Mouse (Mus musculus) ES-E14 (cell line): ENCODE measurements around the gene Cptp.

Experiments used
- HCFC1 ChIP-seq: IDR thresholded peaks from 2 replicates; pipeline ENCODE4 v1.6.1; 2012; ENCODE audit warnings: low read length, inconsistent platforms, borderline replicate concordance; ENCODE audit not compliant: insufficient read depth
- MAFK ChIP-seq: IDR thresholded peaks from 2 replicates; pipeline ENCODE4 v1.6.1; 2014; ENCODE audit warnings: mild to moderate bottlenecking, low read depth, low read length, inconsistent platforms; ENCODE audit not compliant: insufficient read depth
- ZC3H11A ChIP-seq: IDR thresholded peaks from 2 replicates; pipeline ENCODE4 v1.6.1; 2012; ENCODE audit warnings: low read depth, mild to moderate bottlenecking, inconsistent platforms, low read length, borderline replicate concordance
- ZNF384 ChIP-seq: IDR thresholded peaks from 2 replicates; pipeline ENCODE4 v1.6.1; 2012; ENCODE audit warnings: low read depth, low read length, inconsistent platforms

- TF ChIP-seq ZNF384: no peak
- no peak for TF ChIP-seq HCFC1
- TF ChIP-seq ZC3H11A: no peak
- TF ChIP-seq MAFK: no peak
Observed at GRCm38 (mm10) chr4:155846871-155847578, 22.2 kb downstream of the Cptp start, which contains the start of gene Dvl1.
